Mouse (Mus musculus): ENCODE results near the gene Pstpip1. TPM values are rescaled to one million over a fixed set of nuclear protein-coding genes. Genes with fewer than 3 reads are reported as not detected.
A peak's percentile ranks its signal among the peaks of the same experiment; 100 is the strongest.

Gene Pstpip1
- polyA plus RNA-seq, 1 experiment from 2014 or later: 1.8 TPM

DNA sequence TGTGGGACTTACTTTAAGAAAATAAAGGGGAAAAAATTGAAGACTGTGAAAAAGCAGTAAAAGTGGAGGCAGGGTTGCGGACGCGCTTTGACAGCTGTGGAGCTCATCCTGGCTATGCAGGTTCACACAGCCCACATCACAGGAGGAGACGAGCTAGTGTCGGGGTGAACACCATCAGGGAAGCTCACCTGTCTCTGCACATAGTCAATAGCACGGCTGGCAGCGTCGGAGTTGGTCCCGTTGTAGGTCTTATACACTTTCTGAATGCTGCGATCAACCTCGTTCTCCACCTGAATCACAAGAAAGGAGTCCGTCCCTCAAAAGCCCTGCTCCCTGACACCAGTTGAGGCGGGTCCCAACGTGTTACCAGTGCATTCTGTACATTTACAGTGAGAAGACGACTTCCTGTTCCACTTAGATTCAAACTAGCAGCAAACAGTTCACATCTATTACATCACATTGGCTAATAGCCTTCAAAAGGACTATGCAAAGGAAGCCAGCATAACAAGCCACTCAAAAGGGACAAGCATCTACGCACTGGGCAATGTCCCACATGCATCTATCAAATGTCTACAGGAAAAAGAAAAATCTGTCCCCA lies 56.7 kb downstream of the Pstpip1 start:
- ATAC-seq (replicated peaks; ENCODE audit: low FRiP score): no peak
- H3K4me1 ChIP-seq (replicated peaks; ENCODE audit: control insufficient read depth, insufficient read depth, low read length): no peaks in the 10 kb centered on the region
- no peaks in the 10 kb centered on the region for H3K9me3 ChIP-seq (ENCODE audit: control insufficient read depth, low read length)
- no peak overlapping the region for H3K9ac ChIP-seq (ENCODE audit: low read depth, low read length)
- H3K4me3 ChIP-seq (ENCODE audit: low read depth, low read length): no peak overlapping the region
- H3K27me3 ChIP-seq (replicated peaks; ENCODE audit: control insufficient read depth, insufficient read depth, low read length): no peaks in the 10 kb centered on the region
- DNase-seq (ENCODE audit: low spot score): no peak
- WGBS: 88% methylated on average over 16 of the region's 16 CpGs
- no peak overlapping the region for H3K4me2 ChIP-seq
- peaks cover 14% of the 10 kb centered on the region; the same call in 1 of the 2 replicates for H3K36me3 ChIP-seq (ENCODE audit: control insufficient read depth, insufficient read depth, low read length)
- no peak overlapping the region for H3K27ac ChIP-seq (ENCODE audit: low read depth, low read length)

DNA sequence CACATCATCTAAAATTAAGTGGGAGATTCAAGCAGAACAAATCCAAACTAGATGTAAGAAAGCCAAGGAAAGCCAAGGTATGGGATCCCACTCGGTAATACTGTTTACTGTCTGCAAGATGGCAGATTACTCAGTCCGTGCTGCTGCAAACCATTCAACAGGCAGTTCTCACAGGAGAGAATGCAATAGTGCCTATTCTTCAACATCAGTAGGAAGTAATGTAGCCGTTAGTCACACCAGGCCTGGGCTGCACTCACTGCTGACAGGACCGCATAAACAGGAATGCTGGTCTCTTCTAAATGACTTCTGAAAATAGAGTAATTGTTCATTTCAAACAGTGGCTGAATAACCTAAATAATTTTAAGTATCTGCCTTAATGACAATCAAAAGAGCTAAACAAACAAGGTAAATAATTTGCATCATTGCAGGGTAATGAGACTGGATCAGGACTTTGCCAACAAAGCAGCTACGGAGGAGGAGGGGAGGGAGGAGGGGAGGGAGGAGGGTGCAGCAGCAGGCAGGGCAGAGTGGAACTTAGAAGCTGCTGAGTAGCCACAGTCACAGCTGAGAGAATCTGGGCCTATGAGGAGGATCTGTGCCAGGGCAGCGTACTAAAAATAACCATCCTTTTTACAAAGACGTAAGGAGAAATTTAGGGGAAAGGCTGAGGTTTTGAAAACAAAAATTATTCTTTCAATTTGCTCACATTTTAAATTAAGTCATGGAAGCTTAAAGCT lies 62.2 kb downstream of the Pstpip1 start:
- Histone ChIP-seq H3K4me1 (replicated peaks; ENCODE audit: control insufficient read depth, insufficient read depth, low read length) (peaks cover 10% of the 10 kb centered on the region), H3K27ac (ENCODE audit: low read depth, low read length) (no peak overlapping the region), H3K9me3 (ENCODE audit: control insufficient read depth, low read length) (no peaks in the 10 kb centered on the region), H3K4me2 (no peak overlapping the region), H3K4me3 (ENCODE audit: low read depth, low read length) (no peak overlapping the region), H3K9ac (ENCODE audit: low read depth, low read length) (no peak overlapping the region), H3K27me3 (replicated peaks; ENCODE audit: control insufficient read depth, insufficient read depth, low read length) (no peaks in the 10 kb centered on the region), H3K36me3 (ENCODE audit: control insufficient read depth, insufficient read depth, low read length) (no peaks in the 10 kb centered on the region)
- no peak for ATAC-seq (replicated peaks; ENCODE audit: low FRiP score)
- DNase-seq (ENCODE audit: low spot score): no peak
- 74% methylated on average over 7 of the region's 7 CpGs for WGBS

DNA sequence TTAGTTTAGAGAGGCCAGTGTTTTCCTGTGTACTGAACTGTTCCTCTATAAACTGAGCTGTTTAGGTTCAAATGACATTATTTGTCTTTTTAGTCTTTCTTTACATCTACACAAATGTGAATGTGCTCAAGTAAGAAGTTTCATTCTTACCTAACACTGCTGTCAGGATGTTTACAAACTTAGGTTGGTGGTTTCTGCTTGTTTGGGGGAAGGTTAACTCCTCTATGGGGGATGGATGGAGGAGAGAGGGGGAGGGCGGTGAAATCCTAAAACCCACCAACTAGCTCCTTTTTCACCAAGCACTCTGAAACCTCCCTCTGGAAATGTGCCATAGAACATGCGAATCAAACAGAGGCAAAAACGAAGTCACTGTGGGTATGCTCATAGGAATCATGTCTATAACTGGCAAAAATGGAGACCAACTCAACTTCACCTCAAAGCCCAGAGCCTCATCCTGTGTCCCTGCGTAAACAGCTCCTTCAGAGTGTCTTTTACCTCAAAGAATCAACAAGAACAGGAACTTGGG lies 62.8 kb downstream of the Pstpip1 start:
- DNase-seq (ENCODE audit: low spot score) (no peak), ATAC-seq (replicated peaks; ENCODE audit: low FRiP score) (no peak)
- Histone ChIP-seq H3K9ac (ENCODE audit: low read depth, low read length) (no peak overlapping the region), H3K4me3 (ENCODE audit: low read depth, low read length) (no peak overlapping the region), H3K4me2 (no peak overlapping the region), H3K27me3 (replicated peaks; ENCODE audit: control insufficient read depth, insufficient read depth, low read length) (no peaks in the 10 kb centered on the region), H3K27ac (ENCODE audit: low read depth, low read length) (no peak overlapping the region), H3K36me3 (ENCODE audit: control insufficient read depth, insufficient read depth, low read length) (no peaks in the 10 kb centered on the region), H3K9me3 (ENCODE audit: control insufficient read depth, low read length) (no peaks in the 10 kb centered on the region), H3K4me1 (replicated peaks; ENCODE audit: control insufficient read depth, insufficient read depth, low read length) (peaks cover 10% of the 10 kb centered on the region)
- 75% methylated on average over 4 of the region's 4 CpGs for WGBS

DNA sequence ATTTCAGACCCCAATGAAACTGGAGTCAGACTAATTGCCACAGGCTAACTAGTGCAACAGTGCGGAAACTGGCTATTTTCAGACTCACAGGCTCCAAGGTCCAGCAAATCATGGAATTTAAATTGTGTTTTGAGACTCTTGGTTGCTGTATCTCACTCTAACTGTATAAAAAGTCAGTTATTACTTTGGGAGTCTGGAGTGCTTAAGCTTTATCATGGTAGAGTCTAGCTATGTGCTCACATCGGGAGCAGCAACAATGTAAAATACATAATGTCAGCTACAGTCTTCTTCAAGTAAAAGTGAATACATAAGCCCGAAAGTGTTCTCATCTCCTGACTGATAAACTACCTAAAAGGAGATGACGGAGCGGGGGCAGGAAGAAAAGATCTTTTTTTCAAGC lies 64.8 kb downstream of the Pstpip1 start:
- Histone ChIP-seq H3K4me3 (ENCODE audit: low read depth, low read length) (no peak overlapping the region), H3K36me3 (ENCODE audit: control insufficient read depth, insufficient read depth, low read length) (no peaks in the 10 kb centered on the region), H3K4me1 (replicated peaks; ENCODE audit: control insufficient read depth, insufficient read depth, low read length) (peaks cover 16% of the 10 kb centered on the region), H3K27ac (ENCODE audit: low read depth, low read length) (no peak overlapping the region), H3K27me3 (replicated peaks; ENCODE audit: control insufficient read depth, insufficient read depth, low read length) (no peaks in the 10 kb centered on the region), H3K9ac (ENCODE audit: low read depth, low read length) (no peak overlapping the region), H3K9me3 (ENCODE audit: control insufficient read depth, low read length) (no peaks in the 10 kb centered on the region), H3K4me2 (no peak overlapping the region)
- WGBS: 89% methylated on average over 5 of the region's 5 CpGs
- no peak for ATAC-seq (replicated peaks; ENCODE audit: low FRiP score)
- DNase-seq (ENCODE audit: low spot score): no peak

DNA sequence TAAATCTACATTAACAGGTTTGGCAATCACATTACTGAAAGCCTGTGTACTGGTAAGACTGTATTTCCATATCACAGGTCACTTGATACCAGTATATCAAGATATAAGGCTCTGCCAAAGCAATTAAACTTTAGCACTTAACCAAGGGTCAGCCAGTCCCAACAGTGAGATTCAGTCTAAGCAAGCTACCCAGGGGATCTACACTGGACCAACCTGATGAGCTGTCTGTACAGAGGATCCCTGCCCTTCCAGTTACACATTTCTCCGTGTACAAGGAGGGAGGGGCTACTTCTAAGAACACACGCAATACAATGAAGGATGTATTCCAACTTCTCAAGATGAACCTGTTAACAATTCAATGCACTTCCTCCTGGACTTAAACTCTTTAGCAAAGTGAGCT lies 68.3 kb downstream of the Pstpip1 start:
- Histone ChIP-seq H3K4me2 (no peak overlapping the region), H3K9ac (ENCODE audit: low read depth, low read length) (no peak overlapping the region), H3K27ac (ENCODE audit: low read depth, low read length) (no peak overlapping the region), H3K9me3 (ENCODE audit: control insufficient read depth, low read length) (no peaks in the 10 kb centered on the region), H3K4me1 (replicated peaks; ENCODE audit: control insufficient read depth, insufficient read depth, low read length) (peaks cover 22% of the 10 kb centered on the region), H3K27me3 (replicated peaks; ENCODE audit: control insufficient read depth, insufficient read depth, low read length) (peaks cover 3% of the 10 kb centered on the region; the same call in 1 of the 2 replicates), H3K36me3 (ENCODE audit: control insufficient read depth, insufficient read depth, low read length) (no peaks in the 10 kb centered on the region), H3K4me3 (ENCODE audit: low read depth, low read length) (no peak overlapping the region)
- WGBS: 76% methylated on average over 2 of the region's 2 CpGs
- DNase-seq (ENCODE audit: low spot score) (no peak), ATAC-seq (replicated peaks; ENCODE audit: low FRiP score) (no peak)

DNA sequence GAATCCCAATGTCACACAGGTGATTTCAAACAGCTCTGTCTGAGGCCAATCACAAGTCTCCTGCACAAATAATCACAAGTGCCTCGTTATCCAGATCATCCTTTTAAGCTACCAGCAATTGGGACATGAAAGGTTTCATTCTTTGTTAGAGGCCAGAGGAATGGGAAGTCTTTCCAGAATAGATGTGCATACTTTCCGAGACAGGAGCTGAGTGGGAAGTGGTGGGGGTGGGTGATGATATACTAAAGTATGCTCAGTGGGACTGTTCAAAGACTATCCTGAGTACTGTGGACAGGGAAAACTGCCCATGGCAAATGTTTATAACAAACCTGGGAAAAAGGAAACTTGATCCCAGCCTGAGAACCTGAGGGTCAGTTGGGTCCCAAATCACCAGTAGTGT lies 69.7 kb downstream of the Pstpip1 start:
- Histone ChIP-seq H3K36me3 (ENCODE audit: control insufficient read depth, insufficient read depth, low read length) (no peaks in the 10 kb centered on the region), H3K27me3 (replicated peaks; ENCODE audit: control insufficient read depth, insufficient read depth, low read length) (peaks cover 3% of the 10 kb centered on the region; the same call in 1 of the 2 replicates), H3K4me3 (ENCODE audit: low read depth, low read length) (peak overlapping the region; percentile 97), H3K9ac (ENCODE audit: low read depth, low read length) (no peak overlapping the region), H3K4me1 (replicated peaks; ENCODE audit: control insufficient read depth, insufficient read depth, low read length) (peaks cover 16% of the 10 kb centered on the region), H3K9me3 (ENCODE audit: control insufficient read depth, low read length) (no peaks in the 10 kb centered on the region), H3K4me2 (peak overlapping the region; percentile 78), H3K27ac (ENCODE audit: low read depth, low read length) (no peak overlapping the region)
- WGBS: 31% methylated on average over 2 of the region's 2 CpGs
- no peak for ATAC-seq (replicated peaks; ENCODE audit: low FRiP score)
- DNase-seq (ENCODE audit: low spot score): no peak

DNA sequence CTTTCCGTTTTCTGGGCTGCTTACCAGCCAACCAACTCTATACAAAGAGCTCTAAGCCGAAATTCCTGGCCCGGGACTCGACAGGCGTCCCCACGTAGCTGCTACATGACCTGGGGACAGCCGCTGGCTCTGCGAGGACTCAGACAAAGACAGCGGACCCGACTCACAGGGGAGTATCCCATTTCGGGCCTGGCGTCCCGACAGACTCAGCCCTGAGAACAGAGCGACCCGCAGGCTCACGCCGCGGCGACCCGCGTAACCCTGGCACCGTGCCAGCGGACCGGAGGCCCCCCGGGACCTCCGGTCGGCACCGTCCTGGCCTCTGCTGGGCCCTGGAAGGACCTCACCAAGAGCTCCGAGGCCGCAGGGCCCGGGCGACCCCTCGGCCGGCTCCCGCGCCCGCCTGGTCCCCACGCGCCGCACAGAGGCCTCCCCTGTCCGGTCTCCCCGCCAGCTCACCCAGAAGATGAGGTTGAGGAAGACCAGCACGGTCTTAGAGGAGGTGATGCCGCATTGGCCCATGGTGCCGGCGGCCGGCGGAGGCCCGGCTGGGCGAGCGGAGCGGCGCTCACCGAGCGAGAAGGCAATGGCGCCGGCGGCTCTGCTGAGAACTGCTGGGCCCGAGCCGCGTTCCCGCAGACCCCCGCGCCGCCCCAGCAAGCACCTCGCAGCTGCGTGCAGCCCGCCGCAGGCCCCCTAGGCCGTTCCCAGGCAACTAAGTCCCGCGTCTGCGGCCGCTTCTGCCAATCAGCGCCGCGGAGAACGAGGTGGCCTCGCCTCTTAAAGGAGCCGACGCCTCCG lies 70.8 kb downstream of the Pstpip1 start:
- peak overlapping the region; percentile 81 for H3K27ac ChIP-seq (ENCODE audit: low read depth, low read length)
- H3K4me1 ChIP-seq (replicated peaks; ENCODE audit: control insufficient read depth, insufficient read depth, low read length): peaks cover 18% of the 10 kb centered on the region
- WGBS: under 1% methylated on average over 77 of the region's 82 CpGs
- H3K36me3 ChIP-seq (ENCODE audit: control insufficient read depth, insufficient read depth, low read length): no peaks in the 10 kb centered on the region
- no peaks in the 10 kb centered on the region for H3K9me3 ChIP-seq (ENCODE audit: control insufficient read depth, low read length)
- peaks cover 3% of the 10 kb centered on the region; the same call in 1 of the 2 replicates for H3K27me3 ChIP-seq (replicated peaks; ENCODE audit: control insufficient read depth, insufficient read depth, low read length)
- peak; percentile 96 for ATAC-seq (replicated peaks; ENCODE audit: low FRiP score)
- H3K4me3 ChIP-seq (ENCODE audit: low read depth, low read length): peak overlapping the region; percentile 97
- peak; percentile 83 for DNase-seq (ENCODE audit: low spot score)
- peak overlapping the region; percentile 78 for H3K4me2 ChIP-seq
- peak overlapping the region; percentile 96 for H3K9ac ChIP-seq (ENCODE audit: low read depth, low read length)

DNA sequence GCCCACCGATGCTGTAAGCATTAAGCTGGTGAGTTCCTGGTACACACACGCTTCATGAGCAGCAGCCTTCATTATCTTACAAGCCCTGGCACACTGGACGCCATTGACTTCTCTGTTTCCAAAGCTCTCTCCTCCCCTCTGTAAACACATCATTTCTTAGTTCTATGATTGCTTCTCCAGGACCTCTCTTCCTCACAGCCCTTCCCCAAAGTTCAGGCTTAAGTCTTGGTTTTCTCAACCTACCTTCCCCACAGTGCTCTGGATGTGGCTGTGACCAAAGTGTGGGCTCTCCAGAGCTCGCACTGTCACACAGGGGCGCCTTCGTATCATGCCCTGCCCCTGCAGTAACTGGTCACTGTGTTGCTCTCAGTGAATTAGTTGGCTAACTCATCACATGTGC lies 75.6 kb downstream of the Pstpip1 start, which contains the start of gene Tspan3:
TSS of gene Tspan3 (minus strand) at position 101 of the 400 bp plus-strand sequence.
- no peak for ATAC-seq (replicated peaks; ENCODE audit: low FRiP score)
- H3K36me3 ChIP-seq (ENCODE audit: control insufficient read depth, insufficient read depth, low read length): no peaks in the 10 kb centered on the region
- H3K4me1 ChIP-seq (replicated peaks; ENCODE audit: control insufficient read depth, insufficient read depth, low read length): peaks cover 11% of the 10 kb centered on the region
- no peak within 1 kb of the TSS for H3K9ac ChIP-seq (ENCODE audit: low read depth, low read length)
- peaks cover 3% of the 10 kb centered on the region; the same call in 1 of the 2 replicates for H3K27me3 ChIP-seq (replicated peaks; ENCODE audit: control insufficient read depth, insufficient read depth, low read length)
- no peaks in the 10 kb centered on the region for H3K9me3 ChIP-seq (ENCODE audit: control insufficient read depth, low read length)
- H3K27ac ChIP-seq (ENCODE audit: low read depth, low read length): no peak within 1 kb of the TSS
- 89% methylated on average over 6 of the region's 6 CpGs for WGBS
- no peak within 1 kb of the TSS for H3K4me2 ChIP-seq
- H3K4me3 ChIP-seq (ENCODE audit: low read depth, low read length): no peak within 1 kb of the TSS
- no peak for DNase-seq (ENCODE audit: low spot score)
